Mouse (Mus musculus) retina, adult 2 months (tissue): ENCODE data around the gene Gm10772.
"Not testable (repeated sequence)": the region's sequence is repeated elsewhere in the genome, so short reads cannot be mapped to it uniquely, and the experiment has no call there.

Experiments used
- DNase-seq: peaks from one replicate; pipeline ENCODE4 v3.0.0-alpha.2; 2012; ENCODE audit warnings: low read depth, low spot score

Gm10772 gene

DNA sequence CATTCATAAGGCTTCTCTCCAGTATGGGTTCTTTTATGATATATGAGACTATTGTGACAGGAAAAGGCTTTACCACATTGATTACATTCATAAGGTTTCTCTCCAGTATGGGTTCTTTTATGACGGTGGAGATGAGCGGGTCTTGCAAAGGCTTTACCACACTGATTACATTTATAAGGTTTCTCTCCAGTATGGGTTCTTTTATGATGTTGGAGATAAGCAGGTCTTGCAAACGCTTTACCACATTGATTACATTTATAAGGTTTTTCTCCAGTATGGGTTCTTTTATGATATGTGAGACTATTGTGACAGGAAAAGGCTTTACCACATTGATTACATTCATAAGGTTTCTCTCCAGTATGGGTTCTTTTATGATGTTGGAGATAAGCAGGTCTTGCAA lies at the start of gene Gm10772:
Gm10772 (minus strand) TSS at position 101 of the 400 bp plus-strand sequence.
- DNase-seq = not testable (repeated sequence)

DNA sequence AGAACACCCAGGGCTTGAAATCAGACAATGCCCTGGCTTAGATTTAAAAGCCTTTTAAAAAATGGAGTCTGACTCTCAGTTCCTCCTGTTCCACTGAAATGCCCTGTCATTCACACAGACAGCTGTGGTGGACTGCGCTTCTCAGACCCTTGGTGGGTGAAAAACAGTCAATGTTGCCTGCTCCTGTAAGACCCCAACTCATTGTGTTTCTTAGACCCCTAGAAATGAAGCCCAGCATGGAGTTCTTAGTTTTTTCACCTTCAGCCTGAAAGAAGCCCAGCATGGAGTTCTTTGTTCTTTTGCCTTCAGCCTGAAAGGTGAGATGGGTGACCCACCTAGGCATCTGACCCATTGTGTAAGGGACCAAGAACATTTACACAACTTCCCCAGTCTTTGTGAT lies 36.5 kb upstream of the Gm10772 start:
- DNase-seq = not testable (repeated sequence)

DNA sequence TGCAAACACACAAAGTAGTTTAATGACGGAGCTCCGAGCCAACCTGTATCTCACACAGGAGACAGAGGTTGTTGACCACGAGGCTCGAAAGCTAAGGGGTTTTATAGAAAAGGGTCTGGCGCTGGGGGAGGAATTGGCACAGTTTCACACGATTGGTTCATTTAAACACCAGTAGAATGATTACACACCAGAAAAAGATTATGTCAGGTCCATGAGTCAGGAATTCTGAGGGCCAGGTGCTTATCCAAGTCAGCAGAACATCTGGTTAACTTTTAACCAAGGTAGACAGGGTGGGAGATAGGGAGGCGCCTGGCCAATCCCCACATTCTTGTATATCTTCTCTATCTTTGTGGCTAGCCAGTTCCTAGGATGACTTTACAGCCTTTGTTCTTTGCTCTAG lies 35.8 kb upstream of the Gm10772 start:
- not testable (repeated sequence) for DNase-seq

DNA sequence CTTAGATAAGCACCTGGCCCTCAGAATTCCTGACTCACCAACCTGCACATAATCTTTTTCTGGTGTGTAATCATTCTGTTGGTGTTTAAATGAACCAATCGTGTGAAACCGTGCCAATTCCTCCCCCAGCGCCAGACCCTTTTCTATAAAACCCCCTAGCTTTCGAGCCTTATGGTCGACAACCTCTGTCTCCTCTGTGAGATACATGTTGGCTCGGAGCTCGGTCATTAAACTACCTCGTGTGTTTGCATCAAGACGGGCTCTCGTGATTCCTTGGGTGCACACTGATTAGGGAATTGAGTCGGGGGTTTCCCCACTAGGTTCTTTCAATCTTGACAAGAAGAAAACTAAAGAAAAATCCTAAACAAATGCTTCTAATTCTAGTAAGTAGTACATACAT lies 13.0 kb downstream of the Gm10772 start:
- no peak for DNase-seq

DNA sequence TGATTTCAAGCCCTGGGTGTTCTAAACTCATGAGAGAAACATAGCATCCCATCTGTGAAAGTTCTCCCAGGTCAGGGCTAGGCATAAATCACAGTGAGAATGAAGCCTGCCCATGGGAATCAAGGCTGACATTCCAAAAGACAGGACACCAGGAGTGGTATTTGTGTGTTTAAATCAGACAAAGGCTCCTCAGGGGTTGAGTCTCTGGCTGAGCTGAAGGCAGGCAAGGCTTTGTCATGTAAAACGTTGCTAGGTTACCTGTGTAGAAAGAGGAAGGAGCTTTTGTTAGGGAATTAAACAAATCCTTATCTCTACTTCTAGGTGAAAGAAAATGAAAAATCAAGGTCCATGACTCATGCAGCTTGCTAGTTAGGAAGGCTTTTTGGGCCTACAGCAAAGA lies 13.6 kb downstream of the Gm10772 start:
- not testable (repeated sequence) for DNase-seq

DNA sequence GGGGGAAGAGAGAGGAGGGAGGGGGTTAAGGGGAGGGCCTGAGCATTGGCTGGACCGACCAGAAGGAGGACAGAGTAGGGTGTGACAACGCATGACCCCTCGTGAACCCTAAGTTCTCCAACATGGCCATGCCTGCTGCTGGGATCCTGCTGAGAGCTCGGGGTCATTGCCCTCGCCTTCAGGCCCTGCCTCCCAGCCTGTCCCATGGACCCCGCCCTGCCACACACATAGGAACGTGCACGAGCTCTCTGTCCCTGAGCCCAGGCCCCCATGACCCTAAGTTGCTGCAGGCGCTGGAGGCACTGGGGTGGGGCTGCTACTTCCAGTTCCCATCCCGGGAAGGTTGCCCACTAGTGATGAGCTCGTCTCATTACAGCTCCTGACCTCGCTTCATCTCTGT lies 48.2 kb downstream of the Gm10772 start:
- not testable (repeated sequence) for DNase-seq
